Mouse (Mus musculus) E14TG2a.4 (cell line): ENCODE measurements around the gene A030003K21Rik.
"Not testable (repeated sequence)": the region's sequence is repeated elsewhere in the genome, so short reads cannot be mapped to it uniquely, and the experiment has no call there.

Experiments
- H3K27me3 ChIP-seq: 2 replicates; pipeline ENCODE4 v1.6.1; 2014; ENCODE audit warnings: low read length, control low read depth; ENCODE audit not compliant: insufficient read depth
- H3K36me3 ChIP-seq: 2 replicates; pipeline ENCODE4 v1.6.1; 2014; ENCODE audit warnings: low read length, control low read depth; ENCODE audit not compliant: insufficient read depth
- H3K4me1 ChIP-seq: replicated peaks from 2 replicates; pipeline ENCODE4 v1.6.1; 2014; ENCODE audit warnings: low read depth, low read length, control low read depth
- H3K4me3 ChIP-seq: replicated peaks from 2 replicates; pipeline ENCODE4 v1.5.1; 2014; ENCODE audit warnings: mild to moderate bottlenecking, low read length
- H3K9me3 ChIP-seq: 2 replicates; pipeline ENCODE4 v1.6.1; 2014; ENCODE audit warnings: low read length, control low read depth
- CTCF ChIP-seq: conservative IDR thresholded peaks from 2 replicates; pipeline ENCODE4 v1.5.1; 2014; ENCODE audit warnings: low read length
- NANOG ChIP-seq: IDR thresholded peaks from 2 replicates; pipeline ENCODE4 v1.6.1; 2014; ENCODE audit warnings: borderline replicate concordance, low read length, mixed read lengths
- POU5F1 ChIP-seq: IDR thresholded peaks from 2 replicates; pipeline ENCODE4 v1.6.1; 2014; ENCODE audit warnings: low read length, borderline replicate concordance

The A030003K21Rik gene

DNA sequence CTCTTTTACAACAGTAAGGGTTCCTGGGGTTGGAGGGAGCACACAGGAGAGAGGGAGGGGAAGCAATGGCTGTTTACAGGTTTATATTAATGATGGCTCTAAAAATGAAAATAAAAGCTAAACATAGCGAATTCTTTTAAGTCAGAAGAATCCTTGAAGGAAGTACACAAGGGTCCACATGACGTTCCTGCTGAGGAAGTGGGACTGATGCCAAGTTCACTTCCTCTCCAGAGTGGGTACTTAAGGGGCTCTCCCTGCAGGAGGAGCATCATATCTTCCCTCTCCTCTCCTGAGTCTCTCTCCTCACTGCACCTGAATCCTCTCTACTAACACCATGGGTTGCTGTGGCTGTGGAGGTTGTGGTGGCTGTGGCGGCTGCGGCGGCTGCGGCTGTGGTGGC lies 18.5 kb downstream of the A030003K21Rik start, which contains the start of gene A030014E15Rik:
A030014E15Rik (plus strand) TSS at position 268 of the 400 bp plus-strand sequence.
- TF ChIP-seq NANOG (no peak), POU5F1 (no peak)
- peak within 1 kb of the TSS; percentile 41 for H3K4me3 ChIP-seq
- H3K27me3 ChIP-seq: no peaks in the 10 kb centered on the region
- H3K9me3 ChIP-seq: no peaks in the 10 kb centered on the region
- H3K36me3 ChIP-seq: no peaks in the 10 kb centered on the region
- no peaks in the 10 kb centered on the region for H3K4me1 ChIP-seq

DNA sequence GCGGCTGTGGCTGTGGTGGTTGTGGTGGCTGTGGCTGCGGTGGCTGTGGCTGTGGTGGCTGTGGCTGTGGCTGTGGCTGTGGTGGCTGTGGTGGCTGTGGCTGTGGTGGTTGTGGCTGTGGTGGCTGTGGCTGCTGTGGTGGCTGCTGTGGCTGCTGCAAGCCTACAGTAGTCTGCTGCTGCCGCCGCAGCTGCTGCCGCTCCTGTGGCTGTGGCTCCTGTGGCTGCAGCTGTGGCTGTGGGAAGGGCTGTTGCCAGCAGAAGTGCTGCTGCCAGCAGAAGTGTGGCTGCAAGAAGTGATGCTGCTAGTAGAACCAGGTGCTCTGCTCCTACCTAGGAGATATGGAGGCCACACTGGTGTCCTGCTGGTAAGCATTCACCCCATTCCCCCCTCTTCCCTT lies 29.8 kb downstream of the A030003K21Rik start:
- H3K4me3 ChIP-seq, H3K4me1 ChIP-seq, H3K9me3 ChIP-seq, H3K36me3 ChIP-seq, H3K27me3 ChIP-seq: not testable (repeated sequence)

DNA sequence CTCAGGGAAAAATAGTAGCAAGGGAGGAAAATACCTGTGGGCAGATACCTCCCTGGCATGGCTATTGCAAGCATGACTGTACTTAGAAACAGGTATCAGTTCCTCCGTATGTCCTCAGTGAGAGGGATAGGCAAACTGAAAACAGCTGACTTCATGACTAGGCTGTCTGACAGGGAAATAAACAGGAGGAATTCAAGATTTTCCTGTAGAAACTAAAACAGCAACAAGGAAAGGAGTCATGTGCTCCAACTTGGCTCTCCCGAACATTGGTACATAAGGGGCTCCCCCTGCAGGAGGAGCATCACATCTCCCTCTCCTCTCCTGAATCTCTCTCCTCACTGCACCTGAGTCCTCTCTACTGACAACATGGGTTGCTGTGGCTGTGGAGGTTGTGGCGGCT lies 30.2 kb downstream of the A030003K21Rik start, which contains the start of gene A030005L19Rik:
A030005L19Rik (plus strand) TSS at position 301 of the 400 bp plus-strand sequence.
- Histone ChIP-seq H3K27me3 (no peaks in the 10 kb centered on the region), H3K36me3 (no peaks in the 10 kb centered on the region; the same call in 1 of the 2 replicates), H3K4me3 (no peak within 1 kb of the TSS), H3K9me3 (no peaks in the 10 kb centered on the region), H3K4me1 (no peaks in the 10 kb centered on the region)
- TF ChIP-seq NANOG (no peak), CTCF (no peak), POU5F1 (no peak)

DNA sequence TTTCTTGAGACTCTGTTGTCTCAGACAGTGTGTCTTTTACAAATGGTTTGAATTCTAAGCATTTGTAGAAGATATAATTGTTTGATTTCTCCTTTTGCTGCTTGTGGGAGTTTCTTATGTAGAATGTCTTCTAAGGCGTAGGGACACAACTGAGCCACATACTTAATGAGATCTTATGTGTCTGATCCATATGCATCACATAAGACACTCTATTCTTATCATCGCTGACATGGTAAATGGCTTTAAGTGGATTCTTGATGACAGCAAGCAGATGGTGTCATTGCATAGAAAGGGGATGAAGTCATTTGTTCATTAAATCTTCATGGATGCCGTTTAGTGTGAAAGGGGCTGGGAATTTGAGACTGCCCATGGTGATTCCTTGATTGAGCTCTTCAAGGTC lies 37.3 kb downstream of the A030003K21Rik start:
- H3K4me1 ChIP-seq: no peaks in the 10 kb centered on the region
- peaks cover 34% of the 10 kb centered on the region for H3K36me3 ChIP-seq
- H3K4me3 ChIP-seq: no peak overlapping the region
- TF ChIP-seq NANOG (no peak), CTCF (no peak), POU5F1 (no peak)
- H3K9me3 ChIP-seq: no peaks in the 10 kb centered on the region
- no peaks in the 10 kb centered on the region for H3K27me3 ChIP-seq

DNA sequence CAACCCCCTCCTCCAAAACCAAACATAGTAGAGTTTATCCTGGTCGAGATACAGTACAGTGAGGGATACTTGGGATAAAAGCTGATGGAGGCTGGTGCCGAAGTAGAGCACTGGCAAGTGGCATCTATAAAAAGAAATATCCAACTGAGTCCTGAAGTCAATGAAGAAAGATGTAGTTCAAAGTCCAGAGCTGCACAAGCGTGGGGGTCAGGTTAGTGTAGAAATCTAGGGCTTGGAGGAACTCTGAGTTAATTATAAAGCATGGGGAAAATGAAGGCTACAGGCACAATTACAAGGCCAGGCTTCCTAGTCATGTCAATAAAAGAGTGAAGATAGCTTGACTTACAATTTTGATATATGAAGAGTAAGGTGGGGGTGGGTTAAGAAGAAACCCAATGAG lies 42.0 kb downstream of the A030003K21Rik start:
- no peaks in the 10 kb centered on the region for H3K27me3 ChIP-seq
- no peak overlapping the region for H3K4me3 ChIP-seq
- peaks cover 79% of the 10 kb centered on the region for H3K36me3 ChIP-seq
- no peak for TF ChIP-seq CTCF
- no peak for TF ChIP-seq NANOG
- TF ChIP-seq POU5F1: no peak
- no peaks in the 10 kb centered on the region for H3K4me1 ChIP-seq
- H3K9me3 ChIP-seq: no peaks in the 10 kb centered on the region

DNA sequence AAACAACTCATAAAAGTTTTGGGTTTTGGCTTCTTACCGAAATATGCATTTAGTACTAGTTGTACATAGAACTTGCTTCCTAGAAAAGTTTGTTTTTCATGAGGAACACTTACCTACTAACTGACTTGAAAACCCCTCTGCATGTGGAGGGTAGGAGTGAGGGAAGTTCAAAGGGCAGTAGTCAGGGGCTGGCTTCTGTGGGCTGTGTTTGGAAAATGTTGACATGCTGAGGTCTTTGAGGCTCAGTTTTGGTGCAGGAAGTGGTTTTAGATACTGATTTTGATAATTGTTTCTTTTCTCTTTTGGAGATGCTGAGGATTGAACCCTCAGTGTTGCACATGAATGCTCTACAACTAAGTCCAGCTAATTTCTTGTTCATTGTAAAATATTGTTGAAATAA lies 42.6 kb downstream of the A030003K21Rik start:
- Histone ChIP-seq H3K4me3 (no peak overlapping the region), H3K36me3 (peaks cover 84% of the 10 kb centered on the region), H3K9me3 (no peaks in the 10 kb centered on the region), H3K27me3 (no peaks in the 10 kb centered on the region), H3K4me1 (no peaks in the 10 kb centered on the region)
- TF ChIP-seq NANOG (no peak), POU5F1 (no peak), CTCF (no peak)

DNA sequence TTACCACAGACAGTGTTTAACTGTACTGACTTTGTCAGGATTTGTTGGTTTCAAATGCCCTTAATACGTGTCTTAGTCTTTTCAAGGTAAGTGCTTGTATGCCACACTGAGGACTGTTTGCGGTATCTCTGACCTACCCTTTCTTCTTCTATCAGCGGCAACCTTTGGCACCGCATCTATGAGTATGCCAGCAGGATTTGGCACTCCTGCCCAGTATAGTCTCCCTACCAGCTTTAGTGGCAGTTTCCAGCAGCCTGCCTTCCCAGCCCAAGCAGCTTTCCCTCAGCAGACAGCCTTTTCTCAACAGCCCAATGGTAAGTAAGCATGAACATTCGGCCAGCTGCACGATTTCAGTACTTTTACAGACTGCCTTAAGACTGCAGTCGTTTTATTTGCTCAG lies 49.9 kb downstream of the A030003K21Rik start:
- no peaks in the 10 kb centered on the region for H3K9me3 ChIP-seq
- H3K4me1 ChIP-seq: no peaks in the 10 kb centered on the region
- H3K4me3 ChIP-seq: no peak overlapping the region
- TF ChIP-seq NANOG: no peak
- TF ChIP-seq CTCF: no peak
- no peak for TF ChIP-seq POU5F1
- peaks cover 92% of the 10 kb centered on the region for H3K36me3 ChIP-seq
- no peaks in the 10 kb centered on the region for H3K27me3 ChIP-seq
